Mouse (Mus musculus): ENCODE measurements around the gene Rfc4.

GRCm38 (mm10) chr16:23130303-23130702, 2.8 kb upstream of the Rfc4 start:
- no peak for TF ChIP-seq CTCF (IDR thresholded peaks at IDR 0.05; ENCODE audit: low read depth)
- no peak for TF ChIP-seq EP300 (IDR thresholded peaks at IDR 0.05; ENCODE audit: low read depth)
